Mouse (Mus musculus) ES-Bruce4 (cell line): ENCODE measurements at regions not wholly inside any gene's neighbourhood (a gene's known extent, or its start where the extent isn't known, plus 50 kb on each side); places are given as distances from the start of the nearest gene placed in this dataset.

ENCODE experiments used
- CTCF ChIP-seq: IDR thresholded peaks from one replicate; pipeline ENCODE4 v1.8.1; 2011; ENCODE audit warnings: low read depth, low read length
- EP300 ChIP-seq: IDR thresholded peaks from 2 replicates; pipeline ENCODE4 v1.6.1; 2011; ENCODE audit warnings: low read depth, low read length; ENCODE audit not compliant: insufficient read depth

- TF ChIP-seq EP300 = no peak
- TF ChIP-seq CTCF = no peak
Observed at GRCm38 (mm10) chr9:23168149-23168548, 54.7 kb upstream of the Bmper start.
